Comparison of ENCODE assay signal across 8 mouse cellular contexts in the genomic region with DNA sequence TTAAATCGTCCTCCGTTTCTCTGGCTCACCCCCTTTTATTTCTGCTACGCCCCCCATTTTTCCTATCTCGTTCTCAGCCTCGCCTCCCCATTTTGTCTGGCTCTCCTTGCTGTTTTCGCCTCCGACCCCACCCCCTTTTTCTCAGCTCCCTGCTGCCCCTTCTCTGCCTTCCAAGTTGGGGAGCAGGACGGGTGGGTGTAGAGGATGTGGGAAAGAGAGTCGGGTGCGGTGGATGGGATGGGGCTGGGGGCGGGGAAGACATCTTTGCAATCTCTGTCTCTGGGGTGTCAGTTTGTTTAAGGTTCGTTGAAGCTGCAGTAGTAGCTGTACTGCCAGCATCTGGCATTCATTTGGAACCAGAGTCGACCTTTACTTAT. TPM values are rescaled to one million over a fixed set of nuclear protein-coding genes. Genes with fewer than 3 reads are reported as not detected.
DNase-seq lines count a peak whose midpoint lies in the region; ATAC-seq and TF ChIP-seq lines count a peak whose summit lies in the region.

No protein-coding gene starts in this region.

- in situ Hi-C loops in ES-E14 (cut with MboI; ENCODE audit: low sequenced_read_pairs in 2 of 2, unreplicated experiment in 2 of 2): no loop called here

- H3K9me3 ChIP-seq in heart, embryonic 12.5 days (replicated peaks): no peaks in the 10 kb centered on the region
- H3K9me3 ChIP-seq in ES-E14 (ENCODE audit: control insufficient read depth, insufficient read depth, low read depth, low read length): no peaks in the 10 kb centered on the region
- H3K9me3 ChIP-seq in embryonic facial prominence, embryonic 13.5 days: no peaks in the 10 kb centered on the region
- no peaks in the 10 kb centered on the region for H3K9me3 ChIP-seq in intestine, postnatal 0 days (ENCODE audit: control insufficient read depth)
- H3K9me3 ChIP-seq in midbrain, embryonic 14.5 days (ENCODE audit: control insufficient read depth, low read length): no peaks in the 10 kb centered on the region

- WGBS in heart, embryonic 12.5 days: 18% methylated on average over 13 of the region's 13 CpGs
- 24% methylated on average over 13 of the region's 13 CpGs for WGBS in embryonic facial prominence, embryonic 13.5 days
- WGBS in intestine, postnatal 0 days: 18% methylated on average over 13 of the region's 13 CpGs
- 20% methylated on average over 13 of the region's 13 CpGs for WGBS in midbrain, embryonic 14.5 days

- DNase-seq in heart, adult 8-10 months (ENCODE audit: low spot score): no peak
- DNase-seq in ES-E14 (ENCODE audit: low read depth, low spot score): no peak
- DNase-seq in midbrain, embryonic 14.5 days: peak; percentile 27
- DNase-seq in thymus, postnatal 10 days (ENCODE audit: low spot score in 2 of 2): peak; percentile 4 to 6
- DNase-seq in cerebellum, adult 9-11 months: no peak

- TF ChIP-seq CTCF in intestine, postnatal 0 days (IDR thresholded peaks at IDR 0.05; ENCODE audit: low read depth): no peak

- H3K9ac ChIP-seq in heart, embryonic 12.5 days: peak overlapping the region; percentile 79
- peak overlapping the region; percentile 65 for H3K9ac ChIP-seq in ES-E14 (ENCODE audit: insufficient read depth, low read depth, low read length, poor library complexity, severe bottlenecking)
- peak overlapping the region; percentile 80 for H3K9ac ChIP-seq in embryonic facial prominence, embryonic 13.5 days
- H3K9ac ChIP-seq in intestine, postnatal 0 days (ENCODE audit: low read depth, low read length): peak overlapping the region; percentile 54
- peak overlapping the region; percentile 70 for H3K9ac ChIP-seq in midbrain, embryonic 14.5 days (replicated peaks; ENCODE audit: low read length)

- ATAC-seq in heart, embryonic 12.5 days (ENCODE audit: insufficient number of reproducible peaks, low FRiP score): no peak
- no peak for ATAC-seq in embryonic facial prominence, embryonic 13.5 days (ENCODE audit: insufficient number of reproducible peaks, insufficient read depth, low FRiP score, low TSS enrichment, low read depth)
- no peak for ATAC-seq in intestine, postnatal 0 days
- ATAC-seq in midbrain, embryonic 14.5 days (ENCODE audit: low FRiP score, low TSS enrichment): 0 out of 2 replicates have a peak, but pooled peaks have one; percentile 37

- H3K4me2 ChIP-seq in heart, embryonic 12.5 days: peak overlapping the region; percentile 81
- H3K4me2 ChIP-seq in embryonic facial prominence, embryonic 13.5 days: peak overlapping the region; percentile 62
- H3K4me2 ChIP-seq in intestine, postnatal 0 days (replicated peaks; ENCODE audit: low read depth): peak overlapping the region; percentile 67
- H3K4me2 ChIP-seq in midbrain, embryonic 14.5 days (ENCODE audit: low read length): peak overlapping the region; percentile 57

- H3K4me1 ChIP-seq in heart, embryonic 12.5 days (replicated peaks): peaks cover 12% of the 10 kb centered on the region
- H3K4me1 ChIP-seq in ES-E14 (ENCODE audit: control insufficient read depth in 2 of 2, insufficient read depth in 2 of 2, low read length in 2 of 2, poor library complexity in 1 of 2): peaks cover 0 to 2% of the 10 kb centered on the region in 2 experiments; a peak in 1 of 4 replicates
- H3K4me1 ChIP-seq in embryonic facial prominence, embryonic 13.5 days: 0 out of 2 replicates have a peak, but pooled peaks cover 9% of the 10 kb centered on the region
- H3K4me1 ChIP-seq in intestine, postnatal 0 days (replicated peaks; ENCODE audit: control insufficient read depth, insufficient read depth, low read length): no peaks in the 10 kb centered on the region
- 0 out of 2 replicates have a peak, but pooled peaks cover 9% of the 10 kb centered on the region for H3K4me1 ChIP-seq in midbrain, embryonic 14.5 days (ENCODE audit: control insufficient read depth, insufficient read depth, low read length)

- H3K4me3 ChIP-seq in heart, embryonic 12.5 days: peak overlapping the region; percentile 78
- peak overlapping the region; percentile 82 to 89 for H3K4me3 ChIP-seq in ES-E14 (ENCODE audit: insufficient read depth in 1 of 2, low read depth in 1 of 2, low read length in 2 of 2, poor library complexity in 1 of 2, severe bottlenecking in 1 of 2)
- H3K4me3 ChIP-seq in embryonic facial prominence, embryonic 13.5 days: peak overlapping the region; percentile 56
- H3K4me3 ChIP-seq in intestine, postnatal 0 days (ENCODE audit: low read depth, low read length): peak overlapping the region; percentile 59
- H3K4me3 ChIP-seq in midbrain, embryonic 14.5 days (replicated peaks; ENCODE audit: low read depth, low read length): peak overlapping the region; percentile 51

- no peak overlapping the region for H3K27ac ChIP-seq in heart, embryonic 12.5 days (ENCODE audit: poor library complexity, severe bottlenecking)
- no peak overlapping the region for H3K27ac ChIP-seq in ES-E14 (ENCODE audit: insufficient read depth, low read depth, low read length, poor library complexity, severe bottlenecking)
- H3K27ac ChIP-seq in embryonic facial prominence, embryonic 13.5 days: peak overlapping the region; percentile 75
- H3K27ac ChIP-seq in intestine, postnatal 0 days (ENCODE audit: low read depth, low read length): no peak overlapping the region
- peak overlapping the region; percentile 87 for H3K27ac ChIP-seq in midbrain, embryonic 14.5 days (replicated peaks; ENCODE audit: low read depth, low read length)

- no peaks in the 10 kb centered on the region for H3K36me3 ChIP-seq in heart, embryonic 12.5 days
- H3K36me3 ChIP-seq in ES-E14 (ENCODE audit: control insufficient read depth, insufficient read depth, low read length, poor library complexity, severe bottlenecking): no peaks in the 10 kb centered on the region
- no peaks in the 10 kb centered on the region for H3K36me3 ChIP-seq in embryonic facial prominence, embryonic 13.5 days
- H3K36me3 ChIP-seq in intestine, postnatal 0 days (ENCODE audit: control insufficient read depth, insufficient read depth): no peaks in the 10 kb centered on the region
- no peaks in the 10 kb centered on the region for H3K36me3 ChIP-seq in midbrain, embryonic 14.5 days (ENCODE audit: control insufficient read depth, insufficient read depth, low read length)

- H3K27me3 ChIP-seq in heart, embryonic 12.5 days (replicated peaks): no peaks in the 10 kb centered on the region
- no peaks in the 10 kb centered on the region for H3K27me3 ChIP-seq in embryonic facial prominence, embryonic 13.5 days
- H3K27me3 ChIP-seq in intestine, postnatal 0 days (replicated peaks; ENCODE audit: control insufficient read depth, insufficient read depth, low read length): no peaks in the 10 kb centered on the region
- H3K27me3 ChIP-seq in midbrain, embryonic 14.5 days (ENCODE audit: control insufficient read depth, insufficient read depth, low read length): no peaks in the 10 kb centered on the region

TF ChIP-seq in ES-E14, 5 proteins besides CTCF, POLR2A, EP300 and RAD21:
- TF ChIP-seq MAFK (IDR thresholded peaks at IDR 0.05; ENCODE audit: insufficient read depth, low read depth, low read length): no peak
- no peak for TF ChIP-seq ZC3H11A (IDR thresholded peaks at IDR 0.05; ENCODE audit: borderline replicate concordance, low read depth, low read length)
- TF ChIP-seq CHD2 (IDR thresholded peaks at IDR 0.05; ENCODE audit: low read depth, low read length): no peak
- TF ChIP-seq HCFC1 (IDR thresholded peaks at IDR 0.05; ENCODE audit: borderline replicate concordance, insufficient read depth, low read length): no peak
- TF ChIP-seq ZNF384 (IDR thresholded peaks at IDR 0.05; ENCODE audit: low read depth, low read length): no peak

RNA-seq across cellular contexts. Expression of a gene that starts 0.7 kb away (rescaled TPM):
- polyA plus RNA-seq in heart, embryonic 12.5 days (2016; fragmentation: Nextera tagmentation; extraction: Ambion mirVana): 8.0 and 9.2 TPM in 2 replicates
- total RNA-seq in heart, adult 8-10 months (2022): 10 to 100 TPM; 23.4 to 28.6 (median 26.0) TPM
- total RNA-seq in ES-E14 (2012; rRNA removed): 16.5 and 16.7 TPM in 2 replicates
- polyA plus RNA-seq in embryonic facial prominence, embryonic 13.5 days (2015; fragmentation: Nextera tagmentation; extraction: Ambion mirVana): 13.6 and 15.6 TPM in 2 replicates
- 11.7 and 12.5 TPM in 2 replicates for polyA plus RNA-seq in intestine, postnatal 0 days (2015; fragmentation: Nextera tagmentation; extraction: Ambion mirVana)
- polyA plus RNA-seq in midbrain, embryonic 14.5 days (2014; fragmentation: Nextera tagmentation; extraction: Ambion mirVana): 48.7 and 55.1 TPM in 2 replicates

RNA-seq across cellular contexts. Expression of a gene that starts 12.4 kb away (rescaled TPM):
- polyA plus RNA-seq in heart, embryonic 12.5 days (2016; fragmentation: Nextera tagmentation; extraction: Ambion mirVana): 30.5 and 30.9 TPM in 2 replicates
- total RNA-seq in heart, adult 8-10 months (2022): 10 to 100 TPM; 28.5 to 33.9 (median 30.6) TPM
- total RNA-seq in ES-E14 (2012; rRNA removed): 23.0 and 28.1 TPM in 2 replicates
- polyA plus RNA-seq in embryonic facial prominence, embryonic 13.5 days (2015; fragmentation: Nextera tagmentation; extraction: Ambion mirVana): 23.8 and 25.1 TPM in 2 replicates
- polyA plus RNA-seq in intestine, postnatal 0 days (2015; fragmentation: Nextera tagmentation; extraction: Ambion mirVana): 11.0 and 11.6 TPM in 2 replicates
- polyA plus RNA-seq in midbrain, embryonic 14.5 days (2014; fragmentation: Nextera tagmentation; extraction: Ambion mirVana): 50.4 and 66.9 TPM in 2 replicates

Comparison
In these comparisons a context has a peak if more than half of its experiments do, and no peak if none do; other contexts are left out.
1. H3K27ac ChIP-seq: peak in embryonic facial prominence, embryonic 13.5 days (single experiment) and midbrain, embryonic 14.5 days (single experiment); none in heart, embryonic 12.5 days (single experiment), ES-E14 (single experiment) and intestine, postnatal 0 days (single experiment).
2. DNase-seq: peak in midbrain, embryonic 14.5 days (single experiment) and thymus, postnatal 10 days (2 of 2); none in heart, adult 8-10 months (single experiment), ES-E14 (single experiment) and cerebellum, adult 9-11 months (single experiment).
3. Peak in every context shown above with its lines, with median percentiles within 50 percentile points of each other: H3K4me2 ChIP-seq, H3K4me3 ChIP-seq and H3K9ac ChIP-seq.